Mouse (Mus musculus) heart, embryonic 12.5 days (tissue): ENCODE results near the gene Tnfrsf1b. TPM values are rescaled to one million over a fixed set of nuclear protein-coding genes. Genes with fewer than 3 reads are reported as not detected.

Experiments
- ATAC-seq: fragments of 200-750 bp; cut with Nextera tagmentation; 2 replicates; pipeline ENCODE4 v1.8.0; 2017; ENCODE audit warnings: moderate TSS enrichment, moderate library complexity; ENCODE audit not compliant: insufficient number of reproducible peaks, low FRiP score
- H3K27ac ChIP-seq: fragments of 300-500 bp; sonication (generic); 2 replicates; pipeline ENCODE4 v1.5.1; 2016; ENCODE audit warnings: mild to moderate bottlenecking, moderate library complexity; ENCODE audit not compliant: poor library complexity, severe bottlenecking
- H3K27me3 ChIP-seq: fragments of 300-500 bp; sonication (generic); replicated peaks from 2 replicates; pipeline ENCODE4 v1.6.1; 2016; ENCODE audit warnings: mild to moderate bottlenecking, moderate library complexity
- H3K36me3 ChIP-seq: fragments of 300-500 bp; sonication (generic); 2 replicates; pipeline ENCODE4 v1.6.1; 2016; ENCODE audit warnings: mild to moderate bottlenecking, moderate library complexity
- H3K4me1 ChIP-seq: fragments of 300-500 bp; sonication (generic); replicated peaks from 2 replicates; pipeline ENCODE4 v1.6.1; 2016; ENCODE audit warnings: mild to moderate bottlenecking
- H3K4me2 ChIP-seq: fragments of 300-500 bp; sonication (generic); 2 replicates; pipeline ENCODE4 v1.6.1; 2016; ENCODE audit warnings: mild to moderate bottlenecking, moderate library complexity
- H3K4me3 ChIP-seq: fragments of 300-500 bp; sonication (generic); 2 replicates; pipeline ENCODE4 v1.5.1; 2016; ENCODE audit warnings: mild to moderate bottlenecking
- H3K9ac ChIP-seq: fragments of 300-500 bp; sonication (generic); 2 replicates; pipeline ENCODE4 v1.6.1; 2016; ENCODE audit warnings: mild to moderate bottlenecking, moderate library complexity
- H3K9me3 ChIP-seq: fragments of 300-500 bp; sonication (generic); replicated peaks from 2 replicates; pipeline ENCODE4 v1.6.1; 2016; ENCODE audit warnings: mild to moderate bottlenecking, moderate library complexity
- WGBS: fragments of 180-500 bp; shearing (Covaris S2); methylation state at CpG from one replicate; pipeline ENCODE4 v1.1.7; 2016; 5-methylcytosine and 5-hydroxymethylcytosine counted together
- polyA plus RNA-seq: library from polyadenylated mRNA; unstranded; fragments of >200 nt; fragmentation: Nextera tagmentation; extraction: Ambion mirVana; gene quantifications from 2 replicates; pipeline ENCODE4 v1.2.1, GENCODE M21; 2016

Gene Tnfrsf1b
- polyA plus RNA-seq: 3.8 and 4.1 TPM in 2 replicates

GRCm38 (mm10) chr4:145246173-145247011, at the start of gene Tnfrsf1b:
Gene Tnfrsf1b, minus strand, starts transcription at chr4:145246870.
- H3K4me2 ChIP-seq: peak within 1 kb of the TSS; percentile 80
- no peaks in the 10 kb centered on the region for H3K4me1 ChIP-seq
- ATAC-seq: peak; percentile 75
- 1% methylated on average over 47 of the region's 47 CpGs for WGBS
- peak within 1 kb of the TSS; percentile 66 for H3K9ac ChIP-seq
- H3K36me3 ChIP-seq: no peaks in the 10 kb centered on the region
- no peak within 1 kb of the TSS for H3K27ac ChIP-seq
- H3K27me3 ChIP-seq: peaks cover 46% of the 10 kb centered on the region
- H3K9me3 ChIP-seq: no peaks in the 10 kb centered on the region
- H3K4me3 ChIP-seq: peak within 1 kb of the TSS; percentile 51

GRCm38 (mm10) chr4:145295589-145296300, 49.1 kb upstream of the Tnfrsf1b start:
- H3K4me2 ChIP-seq: no peak overlapping the region
- no peak for ATAC-seq
- no peak overlapping the region for H3K27ac ChIP-seq
- no peaks in the 10 kb centered on the region for H3K36me3 ChIP-seq
- H3K4me1 ChIP-seq: no peaks in the 10 kb centered on the region
- no peaks in the 10 kb centered on the region for H3K9me3 ChIP-seq
- no peak overlapping the region for H3K9ac ChIP-seq
- WGBS: 39% methylated on average over 5 of the region's 5 CpGs
- peaks cover 3% of the 10 kb centered on the region; the same call in 1 of the 2 replicates for H3K27me3 ChIP-seq
- no peak overlapping the region for H3K4me3 ChIP-seq

- Histone ChIP-seq H3K27ac (no peak overlapping the region), H3K27me3 (peaks cover 3% of the 10 kb centered on the region; the same call in 1 of the 2 replicates), H3K9ac (no peak overlapping the region), H3K4me2 (no peak overlapping the region), H3K9me3 (no peaks in the 10 kb centered on the region), H3K36me3 (no peaks in the 10 kb centered on the region), H3K4me3 (no peak overlapping the region), H3K4me1 (no peaks in the 10 kb centered on the region)
- 82% methylated on average over 5 of the region's 5 CpGs for WGBS
- no peak for ATAC-seq
Observed at GRCm38 (mm10) chr4:145294588-145294987, 47.9 kb upstream of the Tnfrsf1b start.

- no peaks in the 10 kb centered on the region for H3K27me3 ChIP-seq
- no peak overlapping the region for H3K9ac ChIP-seq
- 0 out of 2 replicates have a peak, but pooled peaks have one; percentile 48 for ATAC-seq
- WGBS: 47% methylated on average over 4 of the region's 4 CpGs
- no peak overlapping the region for H3K27ac ChIP-seq
- no peaks in the 10 kb centered on the region for H3K9me3 ChIP-seq
- no peak overlapping the region for H3K4me2 ChIP-seq
- H3K4me3 ChIP-seq: no peak overlapping the region
- H3K4me1 ChIP-seq: 0 out of 2 replicates have a peak, but pooled peaks cover 2% of the 10 kb centered on the region
- no peaks in the 10 kb centered on the region for H3K36me3 ChIP-seq
Observed at GRCm38 (mm10) chr4:145286369-145287120, 39.9 kb upstream of the Tnfrsf1b start.

GRCm38 (mm10) chr4:145284675-145285074, 38.0 kb upstream of the Tnfrsf1b start:
- Histone ChIP-seq H3K4me1 (0 out of 2 replicates have a peak, but pooled peaks cover 2% of the 10 kb centered on the region), H3K27me3 (no peaks in the 10 kb centered on the region), H3K9ac (no peak overlapping the region), H3K4me3 (no peak overlapping the region), H3K36me3 (no peaks in the 10 kb centered on the region), H3K27ac (no peak overlapping the region), H3K9me3 (no peaks in the 10 kb centered on the region), H3K4me2 (no peak overlapping the region)
- 88% methylated on average over 4 of the region's 4 CpGs for WGBS
- no peak for ATAC-seq

GRCm38 (mm10) chr4:145283441-145283840, 36.8 kb upstream of the Tnfrsf1b start:
- Histone ChIP-seq H3K9me3 (no peaks in the 10 kb centered on the region), H3K4me2 (no peak overlapping the region), H3K36me3 (no peaks in the 10 kb centered on the region), H3K4me3 (no peak overlapping the region), H3K27me3 (no peaks in the 10 kb centered on the region), H3K9ac (no peak overlapping the region), H3K4me1 (0 out of 2 replicates have a peak, but pooled peaks cover 2% of the 10 kb centered on the region), H3K27ac (no peak overlapping the region)
- ATAC-seq: no peak
- WGBS: 60% methylated on average over 6 of the region's 6 CpGs

- H3K27me3 ChIP-seq: no peaks in the 10 kb centered on the region
- H3K4me1 ChIP-seq: 0 out of 2 replicates have a peak, but pooled peaks cover 2% of the 10 kb centered on the region
- no peak overlapping the region for H3K27ac ChIP-seq
- H3K9ac ChIP-seq: no peak overlapping the region
- H3K4me2 ChIP-seq: no peak overlapping the region
- no peaks in the 10 kb centered on the region for H3K9me3 ChIP-seq
- no peak overlapping the region for H3K4me3 ChIP-seq
- no peak for ATAC-seq
- no peaks in the 10 kb centered on the region for H3K36me3 ChIP-seq
- WGBS: 84% methylated on average over 6 of the region's 6 CpGs
Observed at GRCm38 (mm10) chr4:145280966-145281365, 34.3 kb upstream of the Tnfrsf1b start.

- Histone ChIP-seq H3K27ac (no peak overlapping the region), H3K4me2 (no peak overlapping the region), H3K9ac (no peak overlapping the region), H3K9me3 (0 out of 2 replicates have a peak, but pooled peaks cover 4% of the 10 kb centered on the region), H3K36me3 (no peaks in the 10 kb centered on the region), H3K27me3 (no peaks in the 10 kb centered on the region), H3K4me3 (no peak overlapping the region), H3K4me1 (0 out of 2 replicates have a peak, but pooled peaks cover 2% of the 10 kb centered on the region)
- ATAC-seq: no peak
- 72% methylated on average over 3 of the region's 3 CpGs for WGBS
Observed at GRCm38 (mm10) chr4:145278724-145279370, 32.2 kb upstream of the Tnfrsf1b start.

GRCm38 (mm10) chr4:145278231-145278630, 31.6 kb upstream of the Tnfrsf1b start:
- no peak overlapping the region for H3K9ac ChIP-seq
- no peaks in the 10 kb centered on the region for H3K27me3 ChIP-seq
- no peak for ATAC-seq
- no peak overlapping the region for H3K27ac ChIP-seq
- WGBS: 83% methylated on average over 2 of the region's 2 CpGs
- H3K9me3 ChIP-seq: 0 out of 2 replicates have a peak, but pooled peaks cover 4% of the 10 kb centered on the region
- H3K36me3 ChIP-seq: no peaks in the 10 kb centered on the region
- no peak overlapping the region for H3K4me2 ChIP-seq
- no peaks in the 10 kb centered on the region for H3K4me1 ChIP-seq
- no peak overlapping the region for H3K4me3 ChIP-seq
